Mouse (Mus musculus): ENCODE measurements around the gene Abcc5.
"Not testable (repeated sequence)": the region's sequence is repeated elsewhere in the genome, so short reads cannot be mapped to it uniquely, and the experiment has no call there.

Gene Abcc5

DNA sequence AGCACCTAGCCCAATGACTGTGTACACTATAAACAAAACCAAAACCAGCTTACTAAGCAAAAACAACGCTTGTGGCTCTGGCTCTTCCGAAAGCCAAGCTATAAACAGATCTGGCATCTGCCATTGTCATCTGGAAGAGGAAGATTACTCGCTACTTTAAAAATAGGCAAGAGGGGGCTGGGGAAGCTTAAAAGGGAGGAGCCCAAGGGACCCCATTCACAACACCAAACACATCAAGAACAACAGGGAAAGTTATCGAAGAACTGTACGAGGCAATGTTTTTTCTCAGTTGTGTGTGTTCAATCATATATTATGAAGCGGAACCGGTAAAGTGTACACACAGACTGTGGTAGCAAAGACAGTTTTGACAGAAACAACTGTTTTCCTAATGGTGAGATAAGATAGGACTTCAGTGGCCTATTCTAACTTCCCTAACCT is 1.9 kb downstream of the Abcc5 start:
- no peak for DNase-seq (ENCODE audit: low spot score in 2 of 2)

GRCm38 (mm10) chr16:20422938-20423730 is 3.1 kb downstream of the Abcc5 start:
- no peak for DNase-seq (ENCODE audit: low spot score in 2 of 2)

DNA sequence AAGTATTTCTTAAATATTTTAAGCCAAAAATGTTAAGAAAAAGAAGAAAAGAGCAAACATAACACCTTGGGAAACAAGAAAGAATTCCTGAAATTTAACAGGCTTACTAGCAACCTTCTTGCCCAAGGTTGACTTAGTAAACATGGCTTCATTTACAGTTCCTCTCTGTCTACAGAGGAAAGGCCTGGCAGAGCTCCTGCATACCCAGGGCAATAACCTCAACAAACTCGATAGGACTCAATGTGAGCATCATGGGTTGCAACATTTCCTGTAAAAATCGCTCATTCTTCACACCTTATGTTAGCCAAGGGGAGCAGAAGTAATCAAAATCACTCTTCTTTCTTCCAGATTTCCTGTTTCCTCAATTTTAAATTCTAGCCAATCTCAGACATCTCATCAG is 8.1 kb downstream of the Abcc5 start:
- no peak for DNase-seq (ENCODE audit: low spot score in 2 of 2)

DNA sequence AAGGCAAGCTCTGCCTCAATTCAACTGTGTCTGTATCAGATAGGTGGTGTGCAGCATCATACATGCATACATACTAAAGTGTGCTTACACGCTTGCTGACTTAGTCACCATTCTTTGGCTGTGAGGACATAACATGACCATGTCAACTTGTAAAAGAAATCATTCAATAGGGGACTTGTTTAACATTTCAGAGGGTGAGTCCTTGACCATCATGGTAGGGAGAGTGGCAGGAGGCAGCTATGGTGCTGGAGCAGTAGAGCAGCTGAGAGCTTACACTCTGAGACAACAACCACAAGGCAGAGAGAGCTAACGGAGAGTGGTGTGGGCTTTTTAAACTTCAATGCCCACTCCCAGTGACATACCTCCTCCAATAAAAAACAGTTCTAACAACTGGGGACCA is 9.9 kb downstream of the Abcc5 start:
- DNase-seq (ENCODE audit: low spot score in 2 of 2), result no peak

GRCm38 (mm10) chr16:20415804-20416203 is 10.4 kb downstream of the Abcc5 start:
- no peak for DNase-seq (ENCODE audit: low spot score in 2 of 2)

DNA sequence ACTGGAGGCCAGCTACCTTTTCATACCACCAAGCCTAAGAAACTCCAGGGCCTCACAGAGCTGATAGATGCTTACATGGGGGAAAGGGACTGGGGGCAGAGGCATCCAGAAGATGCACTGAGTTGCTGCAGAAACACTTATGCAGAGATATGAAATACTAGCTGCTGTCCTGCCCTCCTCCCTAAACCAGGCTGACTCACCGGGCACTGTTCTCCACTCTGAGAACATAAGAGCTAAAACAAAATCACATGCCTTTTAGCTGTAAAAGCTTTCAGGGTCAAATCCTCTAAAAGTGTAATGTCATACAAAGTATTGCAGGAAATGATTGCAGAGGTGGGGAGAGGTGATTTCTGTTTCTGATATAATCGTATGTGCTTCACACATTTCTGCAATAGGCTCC is 11.0 kb downstream of the Abcc5 start:
- DNase-seq (ENCODE audit: low spot score in 2 of 2), result no peak

- no peak for DNase-seq (ENCODE audit: low spot score in 2 of 2)
These were observed 12.3 kb downstream of the Abcc5 start for GRCm38 (mm10) chr16:20413870-20414331.

- no peak for DNase-seq (ENCODE audit: low spot score in 2 of 2)
These were observed 14.1 kb downstream of the Abcc5 start for GRCm38 (mm10) chr16:20411958-20412570.

DNA sequence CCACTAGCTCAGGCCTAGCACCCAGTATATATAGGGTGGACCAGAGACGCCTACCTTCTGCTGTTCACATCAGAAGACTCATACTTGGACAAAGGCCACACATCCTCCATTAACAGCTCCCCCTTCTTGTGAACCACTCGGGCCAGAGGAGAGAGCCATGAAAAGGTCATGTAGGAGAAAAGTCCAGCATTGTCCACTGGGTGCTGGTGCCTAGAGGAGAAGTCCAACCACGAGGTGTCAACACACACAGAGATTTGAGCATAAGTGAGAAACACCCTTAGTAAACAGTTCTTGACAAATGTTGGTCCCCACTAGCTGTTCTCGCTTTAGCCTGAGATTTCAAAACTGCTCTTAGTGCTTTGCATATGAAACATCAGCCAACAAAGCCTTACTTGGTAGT is 20.9 kb downstream of the Abcc5 start:
- no peak for DNase-seq (ENCODE audit: low spot score in 2 of 2)

DNA sequence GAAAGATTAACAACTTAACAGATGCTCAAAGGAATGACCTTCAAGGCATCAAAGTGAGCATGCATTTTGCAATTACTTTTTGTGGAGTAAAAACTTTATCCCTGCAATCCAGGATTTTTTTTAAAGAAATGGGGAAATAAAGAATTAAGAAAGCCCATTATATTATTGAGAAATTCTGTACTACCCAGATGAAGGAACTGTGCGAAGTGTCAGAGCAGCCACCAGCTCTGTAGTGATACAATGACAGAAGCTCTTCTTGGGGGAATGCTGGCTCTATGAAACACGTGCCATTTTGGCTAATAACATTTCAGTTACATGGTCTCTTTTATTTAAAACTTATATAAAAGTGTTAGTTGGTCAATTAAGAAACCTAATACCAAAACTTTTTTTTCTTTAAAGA is 22.9 kb downstream of the Abcc5 start:
- DNase-seq (ENCODE audit: low spot score in 2 of 2), result no peak

GRCm38 (mm10) chr16:20401592-20401991 is 24.6 kb downstream of the Abcc5 start:
- no peak for DNase-seq (ENCODE audit: low spot score in 2 of 2)

DNA sequence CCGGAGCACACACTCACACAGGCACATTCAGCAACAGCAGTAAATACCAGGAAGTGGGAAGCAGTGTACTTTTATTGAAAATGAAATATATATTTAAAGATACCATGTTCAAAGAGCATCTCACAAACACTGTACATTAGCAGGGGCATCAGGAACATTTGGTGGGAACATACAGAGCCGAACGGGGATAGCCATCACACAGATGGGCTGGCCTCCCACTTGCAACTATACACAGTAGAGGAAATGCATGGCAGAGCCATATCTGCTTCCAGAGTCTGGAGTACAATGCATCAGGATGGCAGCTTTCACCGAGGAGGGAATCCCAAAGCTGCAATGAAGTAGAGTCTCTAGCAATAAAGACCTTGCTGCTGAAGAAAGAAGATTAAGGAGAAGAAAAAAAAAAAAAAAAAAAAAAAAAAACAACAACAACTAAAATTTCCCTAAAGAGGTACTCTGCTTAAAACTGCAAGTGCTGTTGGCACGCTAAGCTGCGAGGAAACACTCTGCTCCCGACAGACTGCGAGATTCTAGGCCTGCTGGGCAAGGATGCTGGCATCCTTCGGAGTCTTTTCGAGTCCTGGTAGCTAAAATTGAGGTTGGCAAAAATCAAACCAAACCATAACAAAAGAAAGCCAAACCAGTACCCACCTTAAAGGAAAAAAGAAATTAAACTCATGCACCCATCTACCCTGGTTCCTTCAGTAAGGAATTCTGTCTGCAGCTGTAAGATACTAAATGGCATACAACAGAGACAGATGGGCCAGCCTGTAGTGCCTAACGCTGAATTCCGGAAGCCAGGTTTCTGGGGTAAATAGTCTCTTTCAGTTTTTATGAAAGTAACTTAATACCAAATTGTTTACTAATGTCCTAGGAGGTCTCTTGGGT is 25.2 kb downstream of the Abcc5 start:
- DNase-seq (ENCODE audit: low spot score in 2 of 2), result peak in 1 of 2 experiments; percentile 13

DNA sequence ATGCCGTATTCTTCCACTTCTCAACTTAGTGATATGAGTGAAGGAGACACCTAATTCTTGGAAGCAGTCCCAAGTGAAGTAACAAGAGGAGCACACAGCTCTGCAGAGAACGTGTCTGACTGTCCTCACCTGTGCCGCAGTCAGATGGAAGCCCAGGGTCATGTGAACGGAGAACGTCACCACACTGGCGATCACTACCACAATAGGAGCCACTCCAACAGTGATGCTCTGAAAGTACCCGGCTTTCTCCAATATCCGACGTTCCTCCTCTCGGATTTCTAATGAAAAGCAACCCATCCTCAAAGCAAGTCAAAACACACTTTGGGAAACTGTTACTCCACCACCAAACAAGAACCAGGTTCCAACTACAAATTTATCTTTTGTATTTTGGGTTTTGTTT is 29.3 kb downstream of the Abcc5 start:
- DNase-seq (ENCODE audit: low spot score in 2 of 2), result no peak

DNA sequence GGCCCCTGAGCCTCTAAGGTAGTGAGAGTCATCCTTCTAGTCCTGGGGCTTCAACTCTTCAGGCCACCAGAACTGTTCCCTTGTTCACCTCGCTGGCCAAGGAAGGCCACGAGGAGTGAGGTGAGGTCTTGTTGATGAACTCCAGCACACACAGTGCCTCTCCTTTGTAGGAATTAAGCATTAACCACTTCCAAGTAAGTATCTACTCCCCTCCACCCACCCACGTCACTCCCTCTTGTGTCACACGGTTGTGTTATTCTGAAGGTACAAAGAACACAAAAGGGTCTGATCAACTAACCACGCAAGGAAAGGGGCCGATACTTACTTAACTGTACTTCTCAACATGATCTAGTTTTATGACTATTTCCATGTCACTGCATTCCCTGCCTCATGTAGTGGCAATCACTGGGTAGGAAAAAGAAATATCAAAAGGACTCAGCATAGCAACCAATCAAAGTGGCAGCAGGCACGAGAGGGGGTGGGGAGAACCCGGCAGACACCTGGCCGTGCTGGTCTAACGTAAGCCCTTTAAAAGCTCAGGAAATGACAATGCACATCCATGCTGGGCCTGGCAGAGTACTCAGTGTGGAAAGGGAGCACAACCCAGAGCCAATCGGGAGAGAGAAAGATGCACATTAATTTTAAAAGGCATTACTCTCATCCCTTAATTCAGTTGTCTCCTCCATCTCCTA is 30.8 kb downstream of the Abcc5 start:
- DNase-seq (ENCODE audit: low spot score in 2 of 2), result no peak

- no peak for DNase-seq (ENCODE audit: low spot score in 2 of 2)
These were observed 34.4 kb downstream of the Abcc5 start for GRCm38 (mm10) chr16:20391753-20392152.

- DNase-seq (ENCODE audit: low spot score in 2 of 2), result no peak
These were observed 36.0 kb downstream of the Abcc5 start for GRCm38 (mm10) chr16:20390233-20390632.

DNA sequence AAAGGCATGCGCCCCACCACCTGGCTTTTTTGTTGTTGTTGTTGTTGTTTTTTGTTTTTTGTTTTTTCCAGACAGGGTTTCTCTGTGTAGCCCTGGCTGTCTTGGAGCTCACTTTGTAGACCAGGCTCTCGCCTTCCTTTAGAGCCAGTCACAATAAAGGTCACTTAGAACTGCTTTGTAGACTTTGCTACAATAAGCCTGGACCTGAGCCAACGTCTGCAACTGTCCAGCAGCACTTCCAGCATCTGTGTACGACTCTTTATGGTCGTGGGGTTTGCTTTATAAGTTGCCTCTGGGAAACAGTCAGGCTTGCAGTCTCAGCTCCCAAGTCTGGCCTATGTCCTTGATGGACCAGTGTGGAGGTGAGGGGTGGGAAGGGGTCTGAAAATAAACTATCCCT is 45.2 kb downstream of the Abcc5 start:
- DNase-seq (ENCODE audit: low spot score in 2 of 2), result no peak

GRCm38 (mm10) chr16:20375341-20375740 is 50.9 kb downstream of the Abcc5 start:
- no peak for DNase-seq (ENCODE audit: low spot score in 2 of 2)

GRCm38 (mm10) chr16:20371731-20372130 is 54.5 kb downstream of the Abcc5 start:
- DNase-seq (ENCODE audit: low spot score in 2 of 2), result no peak

DNA sequence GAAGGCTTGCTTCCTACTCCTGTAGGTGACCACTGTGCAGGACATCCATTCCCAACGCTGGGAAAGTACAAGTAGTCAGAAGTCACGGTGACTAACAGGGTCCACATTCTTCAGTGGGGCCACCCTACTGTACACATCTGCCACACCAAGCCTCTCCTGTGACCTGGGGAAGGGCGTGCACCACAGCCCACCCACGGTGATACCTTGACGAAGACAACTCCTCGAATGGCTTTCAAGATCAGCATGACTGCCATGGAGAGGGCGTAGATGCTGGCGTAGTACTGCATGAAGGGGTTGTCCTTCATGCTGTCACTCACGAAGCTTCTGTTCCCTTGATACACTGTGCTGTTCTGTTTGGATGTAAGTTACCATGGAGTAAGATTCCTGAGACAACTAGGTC is 58.0 kb downstream of the Abcc5 start:
- DNase-seq (ENCODE audit: low spot score in 2 of 2), result no peak

GRCm38 (mm10) chr16:20362121-20362520 is 64.1 kb downstream of the Abcc5 start:
- no peak for DNase-seq (ENCODE audit: low spot score in 2 of 2)

DNA sequence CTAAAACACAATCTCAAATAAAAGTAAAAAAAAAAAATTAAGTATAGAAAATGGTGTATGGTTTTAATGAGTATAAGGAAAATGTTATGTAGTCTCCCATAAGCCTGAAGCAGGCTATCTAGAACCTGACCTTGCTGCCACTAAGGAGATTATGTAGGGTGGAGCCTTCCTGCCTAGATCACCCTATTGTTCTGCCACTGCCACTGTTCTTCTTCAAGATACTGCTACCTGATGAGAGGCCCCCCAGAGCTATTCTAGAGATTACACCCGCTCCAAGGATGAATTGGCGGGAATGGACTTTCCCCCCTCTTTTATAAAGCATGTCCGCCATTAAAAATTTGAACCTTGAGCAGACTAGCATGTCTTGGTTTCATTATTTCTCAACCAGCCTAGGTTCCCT is 64.7 kb downstream of the Abcc5 start:
- not testable (repeated sequence) for DNase-seq (ENCODE audit: low spot score in 2 of 2)

Data from left cerebral cortex, adult 9 months (tissue).